Mouse (Mus musculus) erythroblast, embryonic 14.5 days (primary cell): Measurements from ENCODE around the gene Vps53.

Experiments used
- GATA1 ChIP-seq: IDR thresholded peaks from 2 replicates; pipeline ENCODE4 v1.6.1; 2012; ENCODE audit warnings: low read length, inconsistent platforms, mixed read lengths
- TAL1 ChIP-seq: IDR thresholded peaks from 3 replicates; pipeline ENCODE4 v1.6.1; 2012; ENCODE audit warnings: low read length, inconsistent platforms, mixed read lengths

DNA sequence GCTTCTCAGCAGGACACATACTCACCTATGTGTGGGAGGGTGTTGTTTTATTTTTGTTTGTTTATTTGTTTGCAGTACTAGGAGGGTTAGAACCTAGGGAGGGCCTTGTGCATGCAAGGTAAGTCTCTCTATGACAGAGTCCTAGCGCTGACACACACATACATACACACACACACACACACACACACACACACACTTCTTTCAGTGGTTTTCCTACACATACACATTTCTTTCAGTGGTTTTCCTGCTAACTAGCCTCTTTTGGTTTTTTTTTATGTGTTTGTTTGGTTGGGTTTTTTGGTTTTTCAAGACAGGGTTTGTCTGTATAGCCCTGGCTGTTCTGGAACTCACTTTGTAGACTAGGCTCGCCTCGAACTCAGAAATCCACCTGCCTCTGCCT is 69.0 kb downstream of the Vps53 start:
- no peak for TF ChIP-seq TAL1
- no peak for TF ChIP-seq GATA1
